Mouse (Mus musculus) liver, adult (tissue): Measurements from ENCODE around the gene N4bp2.

ENCODE experiments used
- GATA4 ChIP-seq: IDR thresholded peaks from 2 replicates; pipeline ENCODE4 v1.6.1; 2014; ENCODE audit warnings: mild to moderate bottlenecking, low read length; ENCODE audit not compliant: insufficient replicate concordance

N4bp2 gene

GRCm38 (mm10) chr5:65763088-65763915, at the start of gene N4bp2:
TSS of gene N4bp2 (plus strand) at chr5:65763521.
- no peak; the same call in 1 of the 2 replicates for TF ChIP-seq GATA4

GRCm38 (mm10) chr5:65715084-65715483, 48.2 kb upstream of the N4bp2 start:
- no peak for TF ChIP-seq GATA4

GRCm38 (mm10) chr5:65717063-65717902, 46.0 kb upstream of the N4bp2 start:
- 0 out of 2 replicates have a peak, but pooled peaks have one; percentile 34 for TF ChIP-seq GATA4

- TF ChIP-seq GATA4 = no peak
Measured at GRCm38 (mm10) chr5:65718368-65718767, 45.0 kb upstream of the N4bp2 start.

GRCm38 (mm10) chr5:65724311-65725054, 38.8 kb upstream of the N4bp2 start:
- 0 out of 2 replicates have a peak, but pooled peaks have one; percentile 5 for TF ChIP-seq GATA4

- TF ChIP-seq GATA4 = peak; percentile 92
Measured at GRCm38 (mm10) chr5:65731173-65732007, 31.9 kb upstream of the N4bp2 start.

GRCm38 (mm10) chr5:65735601-65736000, 27.7 kb upstream of the N4bp2 start:
- TF ChIP-seq GATA4 = no peak

- TF ChIP-seq GATA4 = no peak
Measured at GRCm38 (mm10) chr5:65739366-65739765, 24.0 kb upstream of the N4bp2 start.

GRCm38 (mm10) chr5:65746908-65747307, 16.4 kb upstream of the N4bp2 start:
- TF ChIP-seq GATA4 = no peak

GRCm38 (mm10) chr5:65748386-65748785, 14.9 kb upstream of the N4bp2 start:
- TF ChIP-seq GATA4 = no peak

- TF ChIP-seq GATA4 = no peak
Measured at GRCm38 (mm10) chr5:65748880-65749279, 14.4 kb upstream of the N4bp2 start.

- no peak for TF ChIP-seq GATA4
Measured at GRCm38 (mm10) chr5:65752021-65752420, 11.3 kb upstream of the N4bp2 start.

GRCm38 (mm10) chr5:65755859-65756258, 7.5 kb upstream of the N4bp2 start:
- TF ChIP-seq GATA4 = no peak

- no peak for TF ChIP-seq GATA4
Measured at GRCm38 (mm10) chr5:65757110-65757509, 6.2 kb upstream of the N4bp2 start.

- TF ChIP-seq GATA4 = no peak
Measured at GRCm38 (mm10) chr5:65760041-65760440, 3.3 kb upstream of the N4bp2 start.

- no peak for TF ChIP-seq GATA4
Measured at GRCm38 (mm10) chr5:65760599-65760998, 2.7 kb upstream of the N4bp2 start.
